Mouse (Mus musculus) limb, embryonic 10.5 days (tissue): ENCODE data around the gene Lrrfip2. TPM values are rescaled to one million over a fixed set of nuclear protein-coding genes. Genes with fewer than 3 reads are reported as not detected.

Experiments
- DNase-seq: peaks from one replicate; pipeline ENCODE4 v3.0.0-alpha.2; 2017; ENCODE audit warnings: low spot score
- H3K27ac ChIP-seq: fragments of 300-500 bp; sonication (generic); 2 replicates; pipeline ENCODE4 v1.5.1; 2016; ENCODE audit warnings: mild to moderate bottlenecking
- H3K27me3 ChIP-seq: fragments of 300-500 bp; sonication (generic); 2 replicates; pipeline ENCODE4 v1.6.1; 2016; ENCODE audit warnings: low read depth, mild to moderate bottlenecking; ENCODE audit not compliant: poor library complexity, severe bottlenecking
- H3K36me3 ChIP-seq: fragments of 300-500 bp; sonication (generic); 2 replicates; pipeline ENCODE4 v1.6.1; 2016; ENCODE audit warnings: mild to moderate bottlenecking, moderate library complexity
- H3K4me1 ChIP-seq: fragments of 300-500 bp; sonication (generic); 2 replicates; pipeline ENCODE4 v1.6.1; 2016
- H3K4me3 ChIP-seq: fragments of 300-500 bp; sonication (generic); 2 replicates; pipeline ENCODE4 v1.5.1; 2016; ENCODE audit warnings: mild to moderate bottlenecking, moderate library complexity
- H3K9me3 ChIP-seq: fragments of 300-500 bp; sonication (generic); replicated peaks from 2 replicates; pipeline ENCODE4 v1.6.1; 2016; ENCODE audit warnings: mild to moderate bottlenecking
- WGBS: fragments of 180-500 bp; shearing (Covaris S2); methylation state at CpG from one replicate; pipeline ENCODE4 v1.1.7; 2016; 5-methylcytosine and 5-hydroxymethylcytosine counted together
- polyA plus RNA-seq: library from polyadenylated mRNA; unstranded; fragments of >200 nt; fragmentation: Nextera tagmentation; extraction: Ambion mirVana; gene quantifications from 2 replicates; pipeline ENCODE4 v1.2.1, GENCODE M21; 2016

Lrrfip2 gene
- polyA plus RNA-seq, 1 experiment from 2014 or later = 38.2 TPM

GRCm38 (mm10) chr9:111093094-111093493 is 24.3 kb upstream of the Lrrfip2 start:
- Histone ChIP-seq H3K4me1 (peaks cover 23% of the 10 kb centered on the region), H3K9me3 (no peaks in the 10 kb centered on the region), H3K4me3 (no peak overlapping the region), H3K27ac (no peak overlapping the region), H3K36me3 (no peaks in the 10 kb centered on the region), H3K27me3 (0 out of 2 replicates have a peak, but pooled peaks cover 9% of the 10 kb centered on the region)
- peak; percentile 60 for DNase-seq
- WGBS = 36% methylated on average over 5 of the region's 5 CpGs

- Histone ChIP-seq H3K9me3 (no peaks in the 10 kb centered on the region), H3K36me3 (no peaks in the 10 kb centered on the region), H3K27me3 (no peaks in the 10 kb centered on the region), H3K4me3 (no peak overlapping the region), H3K27ac (no peak overlapping the region), H3K4me1 (peaks cover 15% of the 10 kb centered on the region; the same call in 1 of the 2 replicates)
- no peak for DNase-seq
- 80% methylated on average over 5 of the region's 5 CpGs for WGBS
Observed at GRCm38 (mm10) chr9:111094626-111095025, 22.8 kb upstream of the Lrrfip2 start.

GRCm38 (mm10) chr9:111095710-111096109 is 21.7 kb upstream of the Lrrfip2 start:
- Histone ChIP-seq H3K27me3 (no peaks in the 10 kb centered on the region), H3K4me1 (peaks cover 15% of the 10 kb centered on the region; the same call in 1 of the 2 replicates), H3K9me3 (no peaks in the 10 kb centered on the region), H3K27ac (no peak overlapping the region), H3K4me3 (no peak overlapping the region), H3K36me3 (no peaks in the 10 kb centered on the region)
- no peak for DNase-seq
- WGBS = 80% methylated on average over 7 of the region's 7 CpGs

GRCm38 (mm10) chr9:111096419-111097326 is 20.7 kb upstream of the Lrrfip2 start:
- 86% methylated on average over 16 of the region's 16 CpGs for WGBS
- no peak overlapping the region for H3K27ac ChIP-seq
- H3K4me1 ChIP-seq = peaks cover 15% of the 10 kb centered on the region; the same call in 1 of the 2 replicates
- no peaks in the 10 kb centered on the region for H3K9me3 ChIP-seq
- DNase-seq = no peak
- no peak overlapping the region for H3K4me3 ChIP-seq
- no peaks in the 10 kb centered on the region for H3K27me3 ChIP-seq
- H3K36me3 ChIP-seq = no peaks in the 10 kb centered on the region

GRCm38 (mm10) chr9:111097543-111097942 is 19.8 kb upstream of the Lrrfip2 start:
- Histone ChIP-seq H3K4me3 (no peak overlapping the region), H3K27me3 (no peaks in the 10 kb centered on the region), H3K4me1 (peaks cover 15% of the 10 kb centered on the region; the same call in 1 of the 2 replicates), H3K36me3 (no peaks in the 10 kb centered on the region), H3K9me3 (no peaks in the 10 kb centered on the region), H3K27ac (no peak overlapping the region)
- 70% methylated on average over 6 of the region's 6 CpGs for WGBS
- DNase-seq = no peak

- H3K9me3 ChIP-seq = no peaks in the 10 kb centered on the region
- peaks cover 12% of the 10 kb centered on the region; the same call in 1 of the 2 replicates for H3K4me1 ChIP-seq
- DNase-seq = no peak
- 90% methylated on average over 3 of the region's 3 CpGs for WGBS
- H3K4me3 ChIP-seq = no peak overlapping the region
- no peaks in the 10 kb centered on the region for H3K36me3 ChIP-seq
- H3K27me3 ChIP-seq = no peaks in the 10 kb centered on the region
- H3K27ac ChIP-seq = no peak overlapping the region
Observed at GRCm38 (mm10) chr9:111100406-111100805, 17.0 kb upstream of the Lrrfip2 start.

GRCm38 (mm10) chr9:111103293-111103692 is 14.1 kb upstream of the Lrrfip2 start:
- H3K9me3 ChIP-seq = no peaks in the 10 kb centered on the region
- no peak for DNase-seq
- H3K4me1 ChIP-seq = no peaks in the 10 kb centered on the region
- no peak overlapping the region for H3K27ac ChIP-seq
- no peak overlapping the region for H3K4me3 ChIP-seq
- H3K36me3 ChIP-seq = no peaks in the 10 kb centered on the region
- WGBS = 91% methylated on average over 5 of the region's 5 CpGs
- H3K27me3 ChIP-seq = no peaks in the 10 kb centered on the region

- Histone ChIP-seq H3K4me3 (no peak overlapping the region), H3K27ac (no peak overlapping the region)
Observed at GRCm38 (mm10) chr9:111103893-111104292, 13.5 kb upstream of the Lrrfip2 start.

GRCm38 (mm10) chr9:111107863-111108262 is 9.5 kb upstream of the Lrrfip2 start:
- Histone ChIP-seq H3K36me3 (no peaks in the 10 kb centered on the region), H3K4me1 (no peaks in the 10 kb centered on the region), H3K27ac (no peak overlapping the region), H3K9me3 (no peaks in the 10 kb centered on the region), H3K27me3 (no peaks in the 10 kb centered on the region), H3K4me3 (no peak overlapping the region)
- no peak for DNase-seq
- 84% methylated on average over 3 of the region's 3 CpGs for WGBS

More at GRCm38 (mm10) chr9:111103893-111104292, 13.5 kb upstream of the Lrrfip2 start:
- no peak for DNase-seq
- H3K9me3 ChIP-seq = no peaks in the 10 kb centered on the region
- H3K36me3 ChIP-seq = no peaks in the 10 kb centered on the region
- H3K27me3 ChIP-seq = no peaks in the 10 kb centered on the region
- H3K4me1 ChIP-seq = no peaks in the 10 kb centered on the region
- WGBS = 88% methylated on average over 5 of the region's 5 CpGs

- Histone ChIP-seq H3K4me3 (peak overlapping the region; percentile 90), H3K9me3 (no peaks in the 10 kb centered on the region), H3K36me3 (0 out of 2 replicates have a peak, but pooled peaks cover 10% of the 10 kb centered on the region), H3K27me3 (no peaks in the 10 kb centered on the region), H3K4me1 (peaks cover 17% of the 10 kb centered on the region), H3K27ac (peak overlapping the region; percentile 91)
- under 1% methylated on average over 56 of the region's 56 CpGs for WGBS
- peak; percentile 91 for DNase-seq
Observed at GRCm38 (mm10) chr9:111117794-111118251, 431 bp downstream of the Lrrfip2 start.

GRCm38 (mm10) chr9:111118252-111118890 is 979 bp downstream of the Lrrfip2 start:
- Histone ChIP-seq H3K27ac (peak overlapping the region; percentile 91), H3K4me1 (peaks cover 17% of the 10 kb centered on the region), H3K27me3 (no peaks in the 10 kb centered on the region), H3K4me3 (peak overlapping the region; percentile 90), H3K36me3 (0 out of 2 replicates have a peak, but pooled peaks cover 10% of the 10 kb centered on the region), H3K9me3 (no peaks in the 10 kb centered on the region)
- peak; percentile 74 for DNase-seq
- under 1% methylated on average over 39 of the region's 52 CpGs for whole genome bisulfite sequencing

GRCm38 (mm10) chr9:111118891-111119441 is 1.6 kb downstream of the Lrrfip2 start:
- WGBS = 20% methylated on average over 17 of the region's 17 CpGs
- no peaks in the 10 kb centered on the region for H3K9me3 ChIP-seq
- H3K4me3 ChIP-seq = peak overlapping the region; percentile 90
- 0 out of 2 replicates have a peak, but pooled peaks cover 10% of the 10 kb centered on the region for H3K36me3 ChIP-seq
- peaks cover 17% of the 10 kb centered on the region for H3K4me1 ChIP-seq
- DNase-seq = no peak
- no peaks in the 10 kb centered on the region for H3K27me3 ChIP-seq
- H3K27ac ChIP-seq = peak overlapping the region; percentile 91; the same call in 1 of the 2 replicates
